Mouse (Mus musculus) stomach, postnatal 0 days (tissue): ENCODE measurements around the gene Rftn1. TPM values are rescaled to one million over a fixed set of nuclear protein-coding genes. Genes with fewer than 3 reads are reported as not detected.
"Not testable (repeated sequence)": the region's sequence is repeated elsewhere in the genome, so short reads cannot be mapped to it uniquely, and the experiment has no call there.

Source experiments
- ATAC-seq: fragments of 200-750 bp; cut with Nextera tagmentation; 2 replicates; pipeline ENCODE4 v1.8.0; 2017; ENCODE audit not compliant: low FRiP score, low TSS enrichment
- DNase-seq: peaks from one replicate; pipeline ENCODE4 v3.0.0-alpha.2; 2016; ENCODE audit warnings: low spot score
- H3K27ac ChIP-seq: fragments of 300-500 bp; sonication (generic); replicated peaks from 2 replicates; pipeline ENCODE4 v1.5.1; 2014; ENCODE audit warnings: mild to moderate bottlenecking, control low read depth
- H3K27me3 ChIP-seq: fragments of 300-500 bp; sonication (generic); 2 replicates; pipeline ENCODE4 v1.6.1; 2014; ENCODE audit warnings: low read length; ENCODE audit not compliant: control insufficient read depth, insufficient read depth
- H3K36me3 ChIP-seq: fragments of 300-500 bp; sonication (generic); 2 replicates; pipeline ENCODE4 v1.6.1; 2014; ENCODE audit warnings: low read length, mixed read lengths; ENCODE audit not compliant: control insufficient read depth, insufficient read depth
- H3K4me1 ChIP-seq: fragments of 300-500 bp; sonication (generic); replicated peaks from 2 replicates; pipeline ENCODE4 v1.6.1; 2014; ENCODE audit warnings: antibody characterized with exemption; ENCODE audit not compliant: control insufficient read depth, insufficient read depth
- H3K4me2 ChIP-seq: fragments of 300-500 bp; sonication (generic); replicated peaks from 2 replicates; pipeline ENCODE4 v1.6.1; 2014; ENCODE audit warnings: low read depth, mild to moderate bottlenecking, control low read depth, moderate library complexity
- H3K4me3 ChIP-seq: fragments of 300-500 bp; sonication (generic); 2 replicates; pipeline ENCODE4 v1.5.1; 2014; ENCODE audit warnings: low read depth, low read length, control low read depth
- H3K9ac ChIP-seq: fragments of 300-500 bp; sonication (generic); 2 replicates; pipeline ENCODE4 v1.6.1; 2014; ENCODE audit warnings: mild to moderate bottlenecking, low read length, control low read depth, mixed read lengths
- H3K9me3 ChIP-seq: fragments of 300-500 bp; sonication (generic); 2 replicates; pipeline ENCODE4 v1.6.1; 2016; ENCODE audit warnings: low read length; ENCODE audit not compliant: control insufficient read depth
- CTCF ChIP-seq: IDR thresholded peaks from 2 replicates; pipeline ENCODE4 v1.5.1; 2016; ENCODE audit warnings: antibody characterized with exemption, low read depth, mild to moderate bottlenecking, moderate library complexity
- EP300 ChIP-seq: optimal IDR thresholded peaks from 2 replicates; pipeline ENCODE3; 2016; ENCODE audit warnings: antibody characterized with exemption
- WGBS: fragments of 180-500 bp; shearing (Covaris S2); extraction: QIAGEN DNeasy Blood & Tissue Kit; methylation state at CpG from one replicate; pipeline ENCODE4 v1.1.7; 2014; 5-methylcytosine and 5-hydroxymethylcytosine counted together
- polyA plus RNA-seq: library from polyadenylated mRNA; unstranded; fragments of >200 nt; fragmentation: Nextera tagmentation; extraction: Ambion mirVana; gene quantifications from 2 replicates; pipeline ENCODE4 v1.2.1, GENCODE M21; 2015

The Rftn1 gene
- polyA plus RNA-seq, 1 experiment from 2014 or later: 7.1 TPM

GRCm38 (mm10) chr17:50116980-50117379 lies 73.5 kb downstream of the Rftn1 start:
- TF ChIP-seq CTCF: no peak
- no peak for TF ChIP-seq EP300
- no peak overlapping the region for H3K4me3 ChIP-seq
- 52% methylated on average over 3 of the region's 3 CpGs for WGBS

GRCm38 (mm10) chr17:50116401-50116800 lies 74.1 kb downstream of the Rftn1 start:
- not testable (repeated sequence) for H3K4me1 ChIP-seq, H3K4me2 ChIP-seq, H3K36me3 ChIP-seq, DNase-seq, H3K9me3 ChIP-seq, H3K9ac ChIP-seq, H3K4me3 ChIP-seq, H3K27me3 ChIP-seq, ATAC-seq, H3K27ac ChIP-seq
- 96% methylated on average over 1 of the region's 1 CpGs for WGBS

More at GRCm38 (mm10) chr17:50116980-50117379, 73.5 kb downstream of the Rftn1 start:
- H3K36me3 ChIP-seq: no peaks in the 10 kb centered on the region
- H3K9ac ChIP-seq: no peak overlapping the region
- DNase-seq (no peak), ATAC-seq (no peak)
- no peaks in the 10 kb centered on the region for H3K27me3 ChIP-seq
- H3K9me3 ChIP-seq: no peaks in the 10 kb centered on the region
- no peak overlapping the region for H3K4me2 ChIP-seq
- H3K4me1 ChIP-seq: no peaks in the 10 kb centered on the region
- H3K27ac ChIP-seq: no peak overlapping the region

GRCm38 (mm10) chr17:50115716-50116115 lies 74.8 kb downstream of the Rftn1 start:
- not testable (repeated sequence) for H3K9me3 ChIP-seq, DNase-seq, H3K4me2 ChIP-seq, H3K27me3 ChIP-seq, ATAC-seq, H3K4me1 ChIP-seq, H3K4me3 ChIP-seq, H3K9ac ChIP-seq, H3K36me3 ChIP-seq, H3K27ac ChIP-seq
- WGBS: 85% methylated on average over 3 of the region's 3 CpGs

GRCm38 (mm10) chr17:50114659-50115058 lies 75.8 kb downstream of the Rftn1 start:
- H3K4me1 ChIP-seq: no peaks in the 10 kb centered on the region
- H3K27me3 ChIP-seq: no peaks in the 10 kb centered on the region
- DNase-seq (no peak), ATAC-seq (no peak)
- H3K27ac ChIP-seq: no peak overlapping the region
- no peak overlapping the region for H3K4me3 ChIP-seq
- no peak overlapping the region for H3K9ac ChIP-seq
- H3K4me2 ChIP-seq: no peak overlapping the region
- TF ChIP-seq CTCF: no peak
- TF ChIP-seq EP300: no peak
- H3K9me3 ChIP-seq: no peaks in the 10 kb centered on the region
- H3K36me3 ChIP-seq: no peaks in the 10 kb centered on the region
- 81% methylated on average over 8 of the region's 8 CpGs for WGBS

GRCm38 (mm10) chr17:50110650-50111415 lies 79.6 kb downstream of the Rftn1 start:
- H3K4me1 ChIP-seq: no peaks in the 10 kb centered on the region
- ATAC-seq (no peak), DNase-seq (no peak)
- no peak overlapping the region for H3K4me2 ChIP-seq
- H3K9me3 ChIP-seq: no peaks in the 10 kb centered on the region
- no peak overlapping the region for H3K9ac ChIP-seq
- TF ChIP-seq EP300 (no peak), CTCF (no peak)
- no peak overlapping the region for H3K27ac ChIP-seq
- no peak overlapping the region for H3K4me3 ChIP-seq
- 54% methylated on average over 14 of the region's 14 CpGs for WGBS
- no peaks in the 10 kb centered on the region for H3K27me3 ChIP-seq
- H3K36me3 ChIP-seq: no peaks in the 10 kb centered on the region

GRCm38 (mm10) chr17:50106811-50107210 lies 83.7 kb downstream of the Rftn1 start:
- H3K4me1 ChIP-seq: no peaks in the 10 kb centered on the region
- 91% methylated on average over 10 of the region's 10 CpGs for WGBS

More at GRCm38 (mm10) chr17:50106811-50107210, 83.7 kb downstream of the Rftn1 start:
- no peaks in the 10 kb centered on the region for H3K36me3 ChIP-seq
- no peak overlapping the region for H3K27ac ChIP-seq
- no peak for TF ChIP-seq EP300
- TF ChIP-seq CTCF: no peak
- no peaks in the 10 kb centered on the region for H3K9me3 ChIP-seq
- no peak overlapping the region for H3K4me2 ChIP-seq
- H3K4me3 ChIP-seq: no peak overlapping the region
- DNase-seq (no peak), ATAC-seq (no peak)
- H3K9ac ChIP-seq: no peak overlapping the region
- no peaks in the 10 kb centered on the region for H3K27me3 ChIP-seq
